Comparison of ENCODE assay signal across 14 mouse cellular contexts in the genomic region with DNA sequence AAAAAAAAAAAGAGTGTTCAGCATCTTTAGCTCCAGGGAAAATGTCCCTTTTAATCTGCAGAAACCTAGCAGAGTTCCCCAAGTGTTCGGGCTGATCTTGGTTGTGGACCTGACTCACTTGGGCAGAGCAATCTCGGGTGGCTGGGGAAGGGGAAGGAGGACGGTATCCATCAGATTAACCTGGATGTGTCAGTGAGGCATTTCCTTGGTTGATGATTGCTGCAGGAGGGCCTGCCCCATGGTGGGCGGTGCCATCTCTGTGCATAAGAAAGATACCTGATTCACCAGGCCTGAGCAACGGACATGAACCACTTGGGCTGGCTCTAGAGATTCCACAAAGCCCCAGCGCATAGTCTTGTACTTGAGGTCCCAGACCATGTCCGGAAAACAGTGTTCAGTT.
"Had no signal": no experiment of that assay in that cellular context is flagged by ENCODE, and none has a peak within 500 bp of the region (broad histone marks: within the 10 kb centered on the region; RNA-seq: fewer than 3 reads in every experiment).

No protein-coding gene starts in this region.

- H3K4me2 ChIP-seq: limb, embryonic 13.5 days; liver, embryonic 13.5 days; midbrain, embryonic 11.5 days had no signal

- H3K9me3 ChIP-seq: limb, embryonic 10.5 days; limb, embryonic 13.5 days; liver, embryonic 13.5 days; megakaryocyte, embryonic 14.5 days had no signal

- H3K4me1 ChIP-seq: limb, embryonic 13.5 days; liver, embryonic 13.5 days; megakaryocyte, embryonic 14.5 days had no signal

- H3K4me3 ChIP-seq: layer of hippocampus, adult 2 months; limb, embryonic 10.5 days; limb, embryonic 13.5 days; liver, embryonic 13.5 days; megakaryocyte, embryonic 14.5 days had no signal

- H3K27me3 ChIP-seq: limb, embryonic 13.5 days; liver, embryonic 13.5 days had no signal

- H3K27ac ChIP-seq: kidney, postnatal 0 days; layer of hippocampus, adult 2 months; limb, embryonic 10.5 days; limb, embryonic 13.5 days; liver, embryonic 13.5 days; macrophage had no signal

- H3K9ac ChIP-seq: limb, embryonic 13.5 days; liver, embryonic 13.5 days had no signal

- H3K36me3 ChIP-seq: limb, embryonic 10.5 days; limb, embryonic 13.5 days; liver, embryonic 13.5 days had no signal

- DNase-seq: kidney, adult 11 months; kidney, postnatal 25 days; layer of hippocampus, adult 9-11 months; liver; liver, embryonic 13.5 days; lung, adult 2 months; thymus, postnatal 25 days had no signal
